Mouse (Mus musculus) monocyte, adult 2 months (primary cell): ENCODE data around the gene Nup210.
"Not testable (repeated sequence)": the region's sequence is repeated elsewhere in the genome, so short reads cannot be mapped to it uniquely, and the experiment has no call there.

Experiments
- DNase-seq, 2 experiments: peaks; one replicate each; pipeline ENCODE4 v3.0.0; 2022; ENCODE audit warnings: low spot score in 2 of 2, low read depth in 1 of 2

The Nup210 gene

GRCm38 (mm10) chr6:91145056-91145455 lies 28.4 kb upstream of the Nup210 start:
- no peak for DNase-seq

GRCm38 (mm10) chr6:91139846-91140245 lies 23.2 kb upstream of the Nup210 start:
- peak in 1 of 2 experiments; percentile 41 for DNase-seq

GRCm38 (mm10) chr6:91137343-91137956 lies 20.8 kb upstream of the Nup210 start:
- no peak for DNase-seq

GRCm38 (mm10) chr6:91130856-91131255 lies 14.2 kb upstream of the Nup210 start:
- no peak for DNase-seq

- DNase-seq: no peak
These were observed 12.4 kb upstream of the Nup210 start for GRCm38 (mm10) chr6:91128996-91129395.

- DNase-seq: no peak
These were observed 8.6 kb upstream of the Nup210 start for GRCm38 (mm10) chr6:91125228-91125585.

- no peak for DNase-seq
These were observed 7.9 kb upstream of the Nup210 start for GRCm38 (mm10) chr6:91124286-91125227.

- DNase-seq: no peak
These were observed 6.8 kb upstream of the Nup210 start for GRCm38 (mm10) chr6:91123453-91123852.

- DNase-seq: not testable (repeated sequence)
These were observed 4.5 kb upstream of the Nup210 start for GRCm38 (mm10) chr6:91121089-91121488.

- no peak for DNase-seq
These were observed 3.6 kb upstream of the Nup210 start for GRCm38 (mm10) chr6:91120206-91120605.

- DNase-seq: no peak
These were observed 1.9 kb upstream of the Nup210 start for GRCm38 (mm10) chr6:91118526-91118925.

- DNase-seq: no peak
These were observed 520 bp upstream of the Nup210 start for GRCm38 (mm10) chr6:91117149-91117548.

- peak in 1 of 2 experiments; percentile 16 for DNase-seq
These were observed 776 bp downstream of the Nup210 start for GRCm38 (mm10) chr6:91115863-91116243.

- no peak for DNase-seq
These were observed 1.5 kb downstream of the Nup210 start for GRCm38 (mm10) chr6:91115158-91115557.

- no peak for DNase-seq
These were observed 1.9 kb downstream of the Nup210 start for GRCm38 (mm10) chr6:91114716-91115115.

GRCm38 (mm10) chr6:91111954-91112252 lies 4.7 kb downstream of the Nup210 start:
- no peak for DNase-seq

- DNase-seq: no peak
These were observed 5.3 kb downstream of the Nup210 start for GRCm38 (mm10) chr6:91111141-91111953.

- DNase-seq: no peak
These were observed 6.2 kb downstream of the Nup210 start for GRCm38 (mm10) chr6:91110323-91111020.

GRCm38 (mm10) chr6:91109489-91109888 lies 7.1 kb downstream of the Nup210 start:
- no peak for DNase-seq

GRCm38 (mm10) chr6:91108917-91109450 lies 7.6 kb downstream of the Nup210 start:
- DNase-seq: no peak
